Mouse (Mus musculus): Measurements from ENCODE around the gene Ccser2. TPM values are rescaled to one million over a fixed set of nuclear protein-coding genes. Genes with fewer than 3 reads are reported as not detected.

The Ccser2 gene
- total RNA-seq (2012; rRNA removed) (3.0 and 3.9 TPM in 2 replicates), polyA plus RNA-seq (2012; ENCODE audit: insufficient read depth in 1 of 2, insufficient read length in 2 of 2, low read depth in 1 of 2, low replicate concordance in 2 of 2, missing spikeins in 1 of 2) (1 to 10 TPM in 1 of 2 experiments, not detected in 1; 4.2 TPM)

DNA sequence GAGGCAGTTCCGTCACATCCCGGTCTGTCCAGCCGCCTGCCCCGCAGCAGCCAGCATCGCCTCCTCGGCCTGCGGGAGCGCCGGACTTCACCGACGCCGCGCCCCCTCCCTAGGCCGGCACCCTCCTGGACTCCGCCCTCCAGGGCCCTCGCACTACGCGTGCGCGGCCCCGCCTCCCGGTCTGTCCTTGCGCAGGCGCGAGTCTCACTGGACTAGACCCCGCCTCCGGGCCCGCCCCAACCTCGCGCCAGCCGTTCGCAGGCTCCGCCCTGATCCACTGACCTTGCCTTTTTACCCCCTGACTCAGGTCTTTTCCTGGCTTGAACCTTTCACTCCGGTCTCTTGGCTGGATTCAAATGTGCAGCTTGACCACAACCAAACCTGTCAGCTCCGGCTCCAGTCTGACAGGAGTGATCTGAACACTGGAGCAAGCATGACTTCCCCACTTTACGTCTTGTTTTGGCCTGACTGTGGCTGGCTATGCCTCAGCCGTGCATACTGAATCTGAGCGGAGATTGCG, at the start of gene Ccser2:
TSS of gene Ccser2 (minus strand) at position 150 of the 520 bp plus-strand sequence.
- Histone ChIP-seq H3K27me3 (ENCODE audit: control insufficient read depth in 1 of 2, insufficient read depth in 2 of 2, low read length in 2 of 2) (no peaks in the 10 kb centered on the region; a peak in 1 of 4 replicates), H3K4me3 (ENCODE audit: control insufficient read depth in 1 of 2, insufficient read depth in 1 of 2, low read depth in 2 of 2, low read length in 2 of 2) (peak within 1 kb of the TSS; percentile 85 to 97), H3K4me1 (ENCODE audit: control insufficient read depth in 1 of 2, insufficient read depth in 2 of 2, low read length in 2 of 2) (peaks cover 3 to 6% of the 10 kb centered on the region in 2 experiments), H3K79me2 (ENCODE audit: control insufficient read depth, insufficient read depth, low read length, poor library complexity) (peaks cover 8% of the 10 kb centered on the region), H3K9me3 (replicated peaks; ENCODE audit: insufficient read depth, low read length) (no peaks in the 10 kb centered on the region), H3K9ac (ENCODE audit: control insufficient read depth, low read depth, low read length, poor library complexity, severe bottlenecking) (peak within 1 kb of the TSS; percentile 88), H3K36me3 (ENCODE audit: control insufficient read depth in 1 of 2, insufficient read depth in 2 of 2, low read length in 2 of 2) (peaks cover 0 to 6% of the 10 kb centered on the region in 2 experiments; a peak in 2 of 4 replicates), H3K27ac (ENCODE audit: control insufficient read depth, low read depth, low read length) (peak within 1 kb of the TSS; percentile 64)
- peak; percentile 92 for DNase-seq (ENCODE audit: low read depth, low spot score)
- TF ChIP-seq RAD21 (IDR thresholded peaks at IDR 0.05; ENCODE audit: low read depth, low read length), result no peak
- TF ChIP-seq HCFC1 (IDR thresholded peaks at IDR 0.05; ENCODE audit: low read depth, low read length), result peak; percentile 55; the same call in 1 of the 2 replicates
- TF ChIP-seq ZC3H11A (IDR thresholded peaks at IDR 0.05; ENCODE audit: low read depth, low read length), result no peak
- no peak for TF ChIP-seq EP300 (IDR thresholded peaks at IDR 0.05; ENCODE audit: low read depth in 1 of 2, low read length in 2 of 2)
- TF ChIP-seq MXI1 (IDR thresholded peaks at IDR 0.05; ENCODE audit: low read depth, low read length), result peak; percentile 62; the same call in 1 of the 2 replicates
- no peak for TF ChIP-seq JUND (IDR thresholded peaks at IDR 0.05; ENCODE audit: low read depth, low read length)
- TF ChIP-seq GABPA (IDR thresholded peaks at IDR 0.05; ENCODE audit: low read depth, low read length), result no peak
- TF ChIP-seq MAX (IDR thresholded peaks at IDR 0.05; ENCODE audit: low read length), result 0 out of 2 replicates have a peak, but pooled peaks have one; percentile 23
- TF ChIP-seq SIN3A (IDR thresholded peaks at IDR 0.05; ENCODE audit: low read length), result peak; percentile 76
- TF ChIP-seq NRF1 (IDR thresholded peaks at IDR 0.05; ENCODE audit: insufficient read depth, low read depth, low read length, poor library complexity, severe bottlenecking), result peak; percentile 100; the same call in 1 of the 2 replicates
- TF ChIP-seq MAFK (IDR thresholded peaks at IDR 0.05; ENCODE audit: borderline replicate concordance, low read depth, low read length), result no peak
- TF ChIP-seq E2F4 (IDR thresholded peaks at IDR 0.05; ENCODE audit: borderline replicate concordance, low read depth, low read length), result no peak
- TF ChIP-seq POLR2AphosphoS2 (IDR thresholded peaks at IDR 0.05; ENCODE audit: low read length), result peak; percentile 62; the same call in 1 of the 2 replicates
- peak; percentile 53 to 62 for TF ChIP-seq POLR2A (IDR thresholded peaks at IDR 0.05; ENCODE audit: control insufficient read depth in 1 of 2, insufficient read depth in 1 of 2, low read depth in 1 of 2, low read length in 2 of 2, poor library complexity in 1 of 2)
- TF ChIP-seq USF1 (IDR thresholded peaks at IDR 0.05; ENCODE audit: low read depth, low read length), result no peak; the same call in 1 of the 2 replicates
- no peak for TF ChIP-seq USF2 (IDR thresholded peaks at IDR 0.05; ENCODE audit: borderline replicate concordance in 1 of 2, insufficient read depth in 1 of 2, low read depth in 1 of 2, low read length in 2 of 2)
- TF ChIP-seq MEF2A (IDR thresholded peaks at IDR 0.05; ENCODE audit: extremely low read depth, insufficient replicate concordance, low read depth, low read length, poor library complexity, severe bottlenecking), result no peak
- TF ChIP-seq CHD1 (IDR thresholded peaks at IDR 0.05; ENCODE audit: low read depth, low read length), result no peak
- no peak for TF ChIP-seq RCOR1 (IDR thresholded peaks at IDR 0.05; ENCODE audit: low read depth, low read length)
- TF ChIP-seq NELFE (IDR thresholded peaks at IDR 0.05; ENCODE audit: low read depth, low read length), result peak; percentile 76
- no peak for TF ChIP-seq ELF1 (IDR thresholded peaks at IDR 0.05; ENCODE audit: low read depth, low read length)
- no peak for TF ChIP-seq TCF12 (IDR thresholded peaks at IDR 0.05; ENCODE audit: low read depth, low read length)
- peak; percentile 70; the same call in 1 of the 2 replicates for TF ChIP-seq ZMIZ1 (IDR thresholded peaks at IDR 0.05; ENCODE audit: low read depth, low read length)
- no peak for TF ChIP-seq GATA1 (IDR thresholded peaks at IDR 0.05; ENCODE audit: low read depth, low read length)
- no peak for TF ChIP-seq CHD2 (IDR thresholded peaks at IDR 0.05; ENCODE audit: low read length)
- no peak; the same call in 1 of the 2 replicates for TF ChIP-seq MAZ (IDR thresholded peaks at IDR 0.05; ENCODE audit: low read depth, low read length)
- TF ChIP-seq UBTF (IDR thresholded peaks at IDR 0.05; ENCODE audit: borderline replicate concordance, insufficient read depth, low read depth, low read length), result no peak
- TF ChIP-seq TAL1 (IDR thresholded peaks at IDR 0.05; ENCODE audit: low read length), result no peak
- no peak for TF ChIP-seq BHLHE40 (IDR thresholded peaks at IDR 0.05; ENCODE audit: borderline replicate concordance, low read depth, low read length)
- TF ChIP-seq ZKSCAN1 (IDR thresholded peaks at IDR 0.05; ENCODE audit: low read depth, low read length), result no peak
- TF ChIP-seq TBP (IDR thresholded peaks at IDR 0.05; ENCODE audit: low read depth, low read length), result peak; percentile 17; the same call in 1 of the 2 replicates
- no peak for TF ChIP-seq MYB (IDR thresholded peaks at IDR 0.05; ENCODE audit: low read depth, low read length)
- TF ChIP-seq ZNF384 (IDR thresholded peaks at IDR 0.05; ENCODE audit: low read depth, low read length), result no peak
- TF ChIP-seq ETS1 (IDR thresholded peaks at IDR 0.05; ENCODE audit: low read depth, low read length), result no peak
- no peak for TF ChIP-seq SMC3 (IDR thresholded peaks at IDR 0.05; ENCODE audit: low read depth, low read length)
- no peak for TF ChIP-seq POLR2AphosphoS5 (IDR thresholded peaks at IDR 0.05; ENCODE audit: borderline replicate concordance, low read depth, low read length)
